Comparison of ENCODE assay signal across 14 mouse cellular contexts in the genomic region with DNA sequence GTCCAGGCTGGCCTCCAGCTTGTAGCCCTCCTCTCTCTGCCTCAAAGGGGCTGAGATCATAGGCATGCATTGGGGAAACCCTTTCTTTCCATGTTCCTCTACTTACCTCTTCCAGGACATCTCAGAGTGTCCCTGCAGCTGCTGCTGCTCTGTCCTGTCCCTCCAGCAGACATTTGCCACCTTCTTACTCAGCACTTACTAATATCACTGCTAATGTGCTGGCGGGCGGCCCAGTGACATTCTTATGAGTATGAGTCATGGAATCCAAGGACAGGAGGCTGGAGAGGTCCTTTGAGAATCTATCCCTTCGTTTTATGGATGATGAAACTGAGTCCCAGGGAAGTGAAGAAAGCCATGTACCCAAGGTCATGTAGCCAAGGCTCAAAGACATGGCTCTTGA. TPM values are rescaled to one million over a fixed set of nuclear protein-coding genes. Genes with fewer than 3 reads are reported as not detected.
DNase-seq lines count a peak whose midpoint lies in the region; ATAC-seq and TF ChIP-seq lines count a peak whose summit lies in the region.
"Had no signal": no experiment of that assay in that cellular context is flagged by ENCODE, and none has a peak within 500 bp of the region (broad histone marks: within the 10 kb centered on the region; RNA-seq: fewer than 3 reads in every experiment).

No protein-coding gene starts in this region.

- no peaks in the 10 kb centered on the region for H3K36me3 ChIP-seq in kidney, embryonic 14.5 days (ENCODE audit: control insufficient read depth, insufficient read depth, low read length)
- no peaks in the 10 kb centered on the region for H3K36me3 ChIP-seq in heart, embryonic 14.5 days (ENCODE audit: control insufficient read depth, insufficient read depth, low read length)
- H3K36me3 ChIP-seq in lung, postnatal 0 days (ENCODE audit: insufficient read depth, low read length), result no peaks in the 10 kb centered on the region
- H3K36me3 ChIP-seq: embryonic facial prominence, embryonic 12.5 days had no signal

- no peak for ATAC-seq in kidney, embryonic 14.5 days (ENCODE audit: low FRiP score, low TSS enrichment)
- peak; percentile 71 for ATAC-seq in Patski
- ATAC-seq in heart, embryonic 14.5 days (ENCODE audit: insufficient number of reproducible peaks, insufficient read depth, low FRiP score, low read depth), result peak; percentile 60
- no peak for ATAC-seq in lung, postnatal 0 days
- ATAC-seq: forebrain, embryonic 16.5 days had no signal

- H3K9ac ChIP-seq in kidney, embryonic 14.5 days (ENCODE audit: low read depth, low read length), result no peak overlapping the region
- no peak overlapping the region for H3K9ac ChIP-seq in heart, embryonic 14.5 days (ENCODE audit: low read length)
- H3K9ac ChIP-seq in lung, postnatal 0 days (replicated peaks; ENCODE audit: low read depth), result no peak overlapping the region
- H3K9ac ChIP-seq: embryonic facial prominence, embryonic 12.5 days had no signal

- in situ Hi-C loops in Patski (cut with MboI; ENCODE audit: low pct_unique_long_range_greater_than_20kb), result no loop called here

- H3K4me1 ChIP-seq in kidney, embryonic 14.5 days (ENCODE audit: control insufficient read depth, insufficient read depth, low read length), result no peaks in the 10 kb centered on the region
- H3K4me1 ChIP-seq in heart, embryonic 14.5 days (ENCODE audit: control insufficient read depth in 2 of 2, insufficient read depth in 2 of 2, low read length in 2 of 2), result peaks cover 12 to 16% of the 10 kb centered on the region in 2 experiments
- no peaks in the 10 kb centered on the region for H3K4me1 ChIP-seq in lung, postnatal 0 days (ENCODE audit: insufficient read depth, low read depth, low read length)
- H3K4me1 ChIP-seq: embryonic facial prominence, embryonic 12.5 days had no signal

- no peaks in the 10 kb centered on the region for H3K27me3 ChIP-seq in kidney, embryonic 14.5 days (ENCODE audit: control insufficient read depth, insufficient read depth, low read length)
- no peaks in the 10 kb centered on the region for H3K27me3 ChIP-seq in Patski
- H3K27me3 ChIP-seq in heart, embryonic 14.5 days (ENCODE audit: control insufficient read depth, insufficient read depth, low read length), result peaks cover 5% of the 10 kb centered on the region; the same call in 1 of the 2 replicates
- H3K27me3 ChIP-seq in lung, postnatal 0 days (replicated peaks; ENCODE audit: insufficient read depth, low read length), result no peaks in the 10 kb centered on the region

- CTCF ChIA-PET in Patski (lab: Charles Lee), result no interaction called here

- peak; percentile 19 for DNase-seq in kidney, adult 18-20 months
- DNase-seq in Patski (ENCODE audit: low read depth, low spot score), result no peak
- DNase-seq in lung, postnatal 0 days (ENCODE audit: low spot score), result peak; percentile 8
- no peak for DNase-seq in cerebellum, postnatal 25 days
- DNase-seq in thymus, postnatal 14 days, result no peak
- no peak for DNase-seq in yolk sac, embryonic 10.5 days (ENCODE audit: low spot score)
- DNase-seq: cerebellum, adult 11-12 months; thymus, postnatal 4 days had no signal

- TF ChIP-seq CTCF in Patski (IDR thresholded peaks at IDR 0.05), result no peak
- TF ChIP-seq CTCF in lung, postnatal 0 days (IDR thresholded peaks at IDR 0.05), result no peak

- no peak overlapping the region for H3K4me3 ChIP-seq in kidney, embryonic 14.5 days (ENCODE audit: low read length)
- no peak overlapping the region for H3K4me3 ChIP-seq in heart, embryonic 14.5 days (ENCODE audit: control insufficient read depth in 1 of 2, insufficient read depth in 1 of 2, low read depth in 1 of 2, low read length in 2 of 2)
- no peak overlapping the region for H3K4me3 ChIP-seq in lung, postnatal 0 days (ENCODE audit: low read depth, low read length)
- H3K4me3 ChIP-seq: embryonic facial prominence, embryonic 12.5 days had no signal

- no peak overlapping the region for H3K27ac ChIP-seq in kidney, embryonic 14.5 days (ENCODE audit: low read depth, low read length)
- H3K27ac ChIP-seq in heart, embryonic 14.5 days (replicated peaks in 1 of 2; ENCODE audit: control insufficient read depth in 1 of 2, insufficient read depth in 1 of 2, low read depth in 2 of 2, low read length in 2 of 2), result peak overlapping the region; percentile 4 to 44; a peak in 2 of 4 replicates
- no peak overlapping the region for H3K27ac ChIP-seq in lung, postnatal 0 days (ENCODE audit: low read length)
- H3K27ac ChIP-seq: embryonic facial prominence, embryonic 12.5 days; kidney, postnatal 0 days had no signal

- WGBS in kidney, embryonic 14.5 days, result 54% methylated on average over 3 of the region's 3 CpGs
- 4% methylated on average over 3 of the region's 3 CpGs for WGBS in heart, embryonic 14.5 days
- 14% methylated on average over 3 of the region's 3 CpGs for WGBS in lung, postnatal 0 days

- no peak for TF ChIP-seq EP300 in lung, postnatal 0 days (IDR thresholded peaks at IDR 0.05)

- POLR2A ChIA-PET in Patski (lab: Charles Lee), result interaction anchor here (1.0 kb wide), 1 partner anchor 10 kb away, joined by 3 read pairs; no protein-coding TSS in a partner anchor

- no peak overlapping the region for H3K4me2 ChIP-seq in kidney, embryonic 14.5 days (replicated peaks; ENCODE audit: low read depth, low read length)
- H3K4me2 ChIP-seq in heart, embryonic 14.5 days (ENCODE audit: low read length), result 0 out of 2 replicates have a peak overlapping the region, but pooled peaks have one; percentile 6
- no peak overlapping the region for H3K4me2 ChIP-seq in lung, postnatal 0 days (replicated peaks; ENCODE audit: low read depth, low read length)
- H3K4me2 ChIP-seq: embryonic facial prominence, embryonic 12.5 days had no signal

- peaks cover 3% of the 10 kb centered on the region; the same call in 1 of the 2 replicates for H3K9me3 ChIP-seq in kidney, embryonic 14.5 days (ENCODE audit: control insufficient read depth, low read length)
- no peaks in the 10 kb centered on the region for H3K9me3 ChIP-seq in heart, embryonic 14.5 days (ENCODE audit: control insufficient read depth, low read length)
- no peaks in the 10 kb centered on the region for H3K9me3 ChIP-seq in lung, postnatal 0 days (ENCODE audit: low read length)

RNA-seq across cellular contexts. Expression of gene Pax2, which starts 47.0 kb away (rescaled TPM):
- 43.3 and 55.9 TPM in 2 replicates for polyA plus RNA-seq in kidney, embryonic 14.5 days (2014; fragmentation: Nextera tagmentation; extraction: Ambion mirVana)
- polyA plus RNA-seq in Patski (2021), result 198 TPM
- polyA plus RNA-seq in heart, embryonic 14.5 days (2014; fragmentation: Nextera tagmentation; extraction: Ambion mirVana), result not detected in 2 replicates
- not detected in 2 replicates for polyA plus RNA-seq in lung, postnatal 0 days (2015; fragmentation: Nextera tagmentation; extraction: Ambion mirVana)
- polyA plus RNA-seq: forebrain, embryonic 16.5 days; spleen, adult 2 months had no signal

Comparison
In these comparisons a context has a peak if more than half of its experiments do, and no peak if none do; other contexts are left out.
1. DNase-seq: peak in kidney, adult 18-20 months (single experiment) and lung, postnatal 0 days (single experiment); none in Patski (single experiment), cerebellum, postnatal 25 days (0 of 2), thymus, postnatal 14 days (single experiment) and yolk sac, embryonic 10.5 days (single experiment).
2. ATAC-seq: peak in Patski (single experiment) and heart, embryonic 14.5 days (single experiment); none in kidney, embryonic 14.5 days (single experiment) and lung, postnatal 0 days (single experiment).
3. H3K27ac ChIP-seq: peak in heart, embryonic 14.5 days (2 of 2); none in kidney, embryonic 14.5 days (single experiment) and lung, postnatal 0 days (single experiment).
4. RNA of gene Pax2, which starts 47.0 kb away (polyA plus RNA-seq): 198 TPM in Patski (single experiment) and 43.3 to 55.9 TPM in kidney, embryonic 14.5 days; not detected in heart, embryonic 14.5 days and not detected in lung, postnatal 0 days; every median in the first group is over 10 times any median in the second.